Mouse (Mus musculus): ENCODE data around the gene Ppp6c. TPM values are rescaled to one million over a fixed set of nuclear protein-coding genes. Genes with fewer than 3 reads are reported as not detected.

Gene Ppp6c
- polyA plus RNA-seq, 1 experiment from 2014 or later: 70.7 TPM

DNA sequence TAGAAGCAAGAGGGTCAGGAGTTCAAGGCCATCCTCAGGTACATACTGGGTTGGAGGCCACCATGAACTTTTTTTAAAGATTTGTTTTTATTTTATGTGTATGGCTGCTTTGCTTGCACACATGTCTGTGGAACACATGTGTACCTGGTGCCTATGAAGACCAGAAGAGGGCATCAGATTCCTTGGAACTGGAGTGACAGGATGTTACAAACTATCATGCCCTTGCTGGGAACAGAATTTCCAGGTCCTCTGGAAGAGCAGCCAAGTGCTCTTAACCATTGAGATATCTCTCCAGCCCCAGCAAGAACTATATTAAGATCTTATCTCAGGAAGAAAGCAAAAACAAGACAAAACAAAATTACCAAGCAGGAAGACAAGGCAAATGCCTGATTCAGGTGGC is 1.6 kb downstream of the Ppp6c start:
- ATAC-seq (no peak), DNase-seq (ENCODE audit: low spot score) (peak; percentile 13)
- H3K27ac ChIP-seq (ENCODE audit: low read length): no peak overlapping the region
- H3K27me3 ChIP-seq (replicated peaks; ENCODE audit: insufficient read depth, low read length): no peaks in the 10 kb centered on the region
- no peaks in the 10 kb centered on the region for H3K36me3 ChIP-seq (ENCODE audit: insufficient read depth, low read length)
- H3K4me2 ChIP-seq (replicated peaks; ENCODE audit: low read depth, low read length): peak overlapping the region; percentile 52; the same call in 1 of the 2 replicates
- no peak overlapping the region; the same call in 1 of the 2 replicates for H3K9ac ChIP-seq (replicated peaks; ENCODE audit: low read depth)
- peak; percentile 40 for TF ChIP-seq CTCF (IDR thresholded peaks at IDR 0.05)
- no peak for TF ChIP-seq EP300 (IDR thresholded peaks at IDR 0.05)
- no peaks in the 10 kb centered on the region for H3K9me3 ChIP-seq (ENCODE audit: low read length)
- H3K4me3 ChIP-seq (ENCODE audit: low read depth, low read length): no peak overlapping the region; the same call in 1 of the 2 replicates
- H3K4me1 ChIP-seq (ENCODE audit: insufficient read depth, low read depth, low read length): peaks cover 3% of the 10 kb centered on the region; the same call in 1 of the 2 replicates

DNA sequence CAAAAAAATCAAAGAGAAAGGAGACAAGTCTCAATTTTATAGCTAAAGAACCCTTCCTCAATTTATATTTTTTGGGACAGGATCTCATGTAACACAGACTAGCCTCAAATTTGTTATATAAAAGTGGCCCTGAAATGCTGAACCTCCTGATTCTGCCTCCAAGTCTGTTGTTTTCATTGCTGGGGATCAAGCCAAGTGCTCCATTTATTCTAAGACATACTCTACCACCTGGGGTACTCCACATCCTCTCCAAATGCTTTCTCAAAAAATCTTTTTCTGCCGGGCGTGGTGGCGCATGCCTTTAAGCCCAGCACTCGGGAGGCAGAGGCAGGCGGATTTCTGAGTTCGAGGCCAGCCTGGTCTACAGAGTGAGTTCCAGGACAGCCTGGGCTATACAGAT is 6.2 kb downstream of the Ppp6c start:
- Histone ChIP-seq H3K4me3 (ENCODE audit: low read depth, low read length) (no peak overlapping the region), H3K4me1 (ENCODE audit: insufficient read depth, low read depth, low read length) (peaks cover 3% of the 10 kb centered on the region; the same call in 1 of the 2 replicates), H3K27ac (ENCODE audit: low read length) (no peak overlapping the region), H3K4me2 (replicated peaks; ENCODE audit: low read depth, low read length) (no peak overlapping the region), H3K9me3 (ENCODE audit: low read length) (no peaks in the 10 kb centered on the region), H3K36me3 (ENCODE audit: insufficient read depth, low read length) (no peaks in the 10 kb centered on the region), H3K9ac (replicated peaks; ENCODE audit: low read depth) (no peak overlapping the region), H3K27me3 (replicated peaks; ENCODE audit: insufficient read depth, low read length) (no peaks in the 10 kb centered on the region)
- ATAC-seq: no peak
- TF ChIP-seq CTCF (IDR thresholded peaks at IDR 0.05): no peak
- TF ChIP-seq EP300 (IDR thresholded peaks at IDR 0.05): no peak
- WGBS: 91% methylated on average over 6 of the region's 6 CpGs
- DNase-seq (ENCODE audit: low spot score): no peak

DNA sequence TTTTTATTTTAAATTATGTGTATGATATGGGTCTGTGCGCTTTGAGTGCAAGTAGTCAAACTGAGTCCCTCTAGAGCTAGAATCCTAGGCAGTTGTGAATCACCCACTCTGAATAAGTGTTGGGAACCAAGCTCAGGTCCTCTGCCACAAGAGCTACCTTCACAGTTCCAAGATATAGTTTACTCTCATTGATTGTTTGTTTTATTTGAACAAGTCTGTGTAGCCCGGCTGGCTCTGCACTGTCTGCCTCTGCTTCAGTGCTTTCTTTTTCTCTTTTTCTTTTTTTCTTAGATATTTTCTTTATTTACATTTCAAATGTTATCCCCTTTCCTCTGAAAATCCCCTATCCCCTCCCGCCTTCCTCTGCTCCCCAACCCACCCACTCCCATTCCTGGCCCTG is 7.2 kb downstream of the Ppp6c start:
- H3K36me3 ChIP-seq (ENCODE audit: insufficient read depth, low read length): no peaks in the 10 kb centered on the region
- H3K4me1 ChIP-seq (ENCODE audit: insufficient read depth, low read depth, low read length): no peaks in the 10 kb centered on the region
- H3K4me2 ChIP-seq (replicated peaks; ENCODE audit: low read depth, low read length): no peak overlapping the region
- no peak overlapping the region for H3K9ac ChIP-seq (replicated peaks; ENCODE audit: low read depth)
- ATAC-seq: no peak
- no peak for DNase-seq (ENCODE audit: low spot score)
- H3K27ac ChIP-seq (ENCODE audit: low read length): no peak overlapping the region
- WGBS: 78% methylated on average over 3 of the region's 3 CpGs
- no peak overlapping the region for H3K4me3 ChIP-seq (ENCODE audit: low read depth, low read length)
- TF ChIP-seq CTCF (IDR thresholded peaks at IDR 0.05): no peak
- no peak for TF ChIP-seq EP300 (IDR thresholded peaks at IDR 0.05)
- no peaks in the 10 kb centered on the region for H3K9me3 ChIP-seq (ENCODE audit: low read length)
- no peaks in the 10 kb centered on the region for H3K27me3 ChIP-seq (replicated peaks; ENCODE audit: insufficient read depth, low read length)

DNA sequence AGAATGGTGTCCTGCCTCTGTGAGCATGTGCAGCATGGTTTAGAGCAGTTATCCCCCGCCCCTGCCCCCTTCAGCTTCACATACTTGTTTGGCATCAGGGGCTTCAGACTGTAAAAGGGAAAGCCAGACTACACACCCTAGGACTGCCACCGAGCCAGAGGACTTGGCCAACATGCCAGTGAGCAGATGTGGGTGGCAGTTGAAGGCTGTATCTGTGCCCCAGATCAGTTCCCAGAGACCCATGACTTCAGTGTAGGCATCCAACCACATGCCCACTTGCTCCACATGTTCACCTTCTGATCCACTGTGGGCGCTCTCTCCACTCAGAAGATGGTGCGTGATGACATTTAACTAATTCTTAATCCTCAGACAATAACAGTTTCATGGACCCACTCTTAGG is 9.1 kb downstream of the Ppp6c start:
- Histone ChIP-seq H3K4me2 (replicated peaks; ENCODE audit: low read depth, low read length) (no peak overlapping the region), H3K9ac (replicated peaks; ENCODE audit: low read depth) (no peak overlapping the region), H3K4me1 (ENCODE audit: insufficient read depth, low read depth, low read length) (no peaks in the 10 kb centered on the region), H3K27ac (ENCODE audit: low read length) (no peak overlapping the region), H3K27me3 (replicated peaks; ENCODE audit: insufficient read depth, low read length) (no peaks in the 10 kb centered on the region), H3K4me3 (ENCODE audit: low read depth, low read length) (no peak overlapping the region), H3K36me3 (ENCODE audit: insufficient read depth, low read length) (no peaks in the 10 kb centered on the region), H3K9me3 (ENCODE audit: low read length) (no peaks in the 10 kb centered on the region)
- no peak for ATAC-seq
- WGBS: 97% methylated on average over 4 of the region's 4 CpGs
- no peak for DNase-seq (ENCODE audit: low spot score)
- TF ChIP-seq EP300 (IDR thresholded peaks at IDR 0.05) (no peak), CTCF (IDR thresholded peaks at IDR 0.05) (no peak)

DNA sequence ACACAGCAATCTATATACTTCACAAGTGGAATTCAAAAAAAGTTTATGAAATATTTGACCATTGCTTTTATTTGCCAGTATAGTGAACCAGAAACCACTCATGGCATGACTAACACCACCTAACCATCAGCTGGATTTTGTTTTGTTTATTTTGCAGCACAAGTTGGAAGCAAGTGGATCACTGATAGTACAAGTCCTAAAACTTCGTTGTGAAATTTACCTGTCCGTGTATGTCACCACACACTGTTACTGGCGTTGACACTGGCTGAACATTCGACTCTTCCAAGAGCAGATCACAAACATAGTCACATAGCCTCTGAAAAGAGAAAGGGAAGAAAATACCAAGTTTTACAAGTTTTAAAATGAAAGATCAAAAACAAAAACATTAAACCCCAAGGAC is 15.5 kb downstream of the Ppp6c start:
- Histone ChIP-seq H3K4me1 (ENCODE audit: insufficient read depth, low read depth, low read length) (no peaks in the 10 kb centered on the region), H3K4me2 (replicated peaks; ENCODE audit: low read depth, low read length) (no peak overlapping the region), H3K9me3 (ENCODE audit: low read length) (no peaks in the 10 kb centered on the region), H3K9ac (replicated peaks; ENCODE audit: low read depth) (no peak overlapping the region), H3K4me3 (ENCODE audit: low read depth, low read length) (no peak overlapping the region), H3K27ac (ENCODE audit: low read length) (no peak overlapping the region), H3K36me3 (ENCODE audit: insufficient read depth, low read length) (0 out of 2 replicates have a peak, but pooled peaks cover 4% of the 10 kb centered on the region), H3K27me3 (replicated peaks; ENCODE audit: insufficient read depth, low read length) (no peaks in the 10 kb centered on the region)
- DNase-seq (ENCODE audit: low spot score) (no peak), ATAC-seq (no peak)
- 81% methylated on average over 4 of the region's 4 CpGs for WGBS
- TF ChIP-seq EP300 (IDR thresholded peaks at IDR 0.05): no peak
- no peak for TF ChIP-seq CTCF (IDR thresholded peaks at IDR 0.05)

DNA sequence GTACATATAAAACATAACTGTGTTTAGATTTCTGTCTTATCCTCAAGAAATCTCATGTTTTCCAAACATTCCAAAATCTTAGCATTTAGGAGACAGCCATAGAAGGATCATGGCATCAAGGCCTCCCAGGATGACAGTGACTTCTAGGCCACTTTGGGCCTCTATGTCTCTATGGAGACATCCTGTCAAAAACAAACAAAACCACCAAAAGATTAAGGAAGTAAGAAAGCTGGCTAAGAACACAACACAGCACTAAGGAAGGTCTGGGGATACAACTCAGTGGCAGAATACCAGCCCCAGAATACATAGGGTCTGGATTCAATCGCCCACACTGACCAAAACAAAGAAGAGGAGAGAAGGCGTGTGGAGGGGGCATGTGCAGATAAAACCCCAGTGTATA is 22.9 kb downstream of the Ppp6c start:
- no peaks in the 10 kb centered on the region for H3K4me1 ChIP-seq (ENCODE audit: insufficient read depth, low read depth, low read length)
- no peak for DNase-seq (ENCODE audit: low spot score)
- H3K4me3 ChIP-seq (ENCODE audit: low read depth, low read length): no peak overlapping the region
- H3K9me3 ChIP-seq (ENCODE audit: low read length): no peaks in the 10 kb centered on the region
- H3K4me2 ChIP-seq (replicated peaks; ENCODE audit: low read depth, low read length): no peak overlapping the region
- TF ChIP-seq EP300 (IDR thresholded peaks at IDR 0.05) (no peak), CTCF (IDR thresholded peaks at IDR 0.05) (no peak)
- WGBS: 94% methylated on average over 2 of the region's 2 CpGs
- no peaks in the 10 kb centered on the region for H3K27me3 ChIP-seq (replicated peaks; ENCODE audit: insufficient read depth, low read length)
- ATAC-seq: no peak
- no peak overlapping the region for H3K9ac ChIP-seq (replicated peaks; ENCODE audit: low read depth)
- H3K36me3 ChIP-seq (ENCODE audit: insufficient read depth, low read length): 0 out of 2 replicates have a peak, but pooled peaks cover 4% of the 10 kb centered on the region
- no peak overlapping the region for H3K27ac ChIP-seq (ENCODE audit: low read length)

DNA sequence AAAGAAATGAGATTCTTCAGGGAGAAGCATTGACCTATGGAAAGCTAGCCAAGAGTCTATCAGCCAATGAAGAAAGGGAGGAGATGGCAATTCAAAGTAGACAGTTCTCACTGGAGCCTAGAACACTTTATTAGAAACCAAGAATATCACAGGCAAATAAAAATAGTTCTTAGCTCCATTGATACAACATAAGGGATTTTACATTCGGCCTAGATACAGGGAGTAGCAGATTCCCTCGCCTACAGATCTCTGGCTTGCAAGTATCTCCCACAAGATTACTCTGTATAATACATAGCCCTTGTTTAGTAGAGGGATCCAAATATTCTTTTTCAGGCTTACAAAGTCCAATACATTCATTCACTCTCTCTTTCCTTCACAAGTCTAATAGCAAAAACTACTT is 31.4 kb downstream of the Ppp6c start:
- H3K27ac ChIP-seq (ENCODE audit: low read length): no peak overlapping the region
- H3K9ac ChIP-seq (replicated peaks; ENCODE audit: low read depth): no peak overlapping the region
- no peaks in the 10 kb centered on the region for H3K9me3 ChIP-seq (ENCODE audit: low read length)
- no peak for TF ChIP-seq EP300 (IDR thresholded peaks at IDR 0.05)
- TF ChIP-seq CTCF (IDR thresholded peaks at IDR 0.05): no peak
- DNase-seq (ENCODE audit: low spot score) (no peak), ATAC-seq (no peak)
- H3K27me3 ChIP-seq (replicated peaks; ENCODE audit: insufficient read depth, low read length): no peaks in the 10 kb centered on the region
- peaks cover 2% of the 10 kb centered on the region; the same call in 1 of the 2 replicates for H3K4me1 ChIP-seq (ENCODE audit: insufficient read depth, low read depth, low read length)
- H3K4me2 ChIP-seq (replicated peaks; ENCODE audit: low read depth, low read length): no peak overlapping the region
- peaks cover 6% of the 10 kb centered on the region; the same call in 1 of the 2 replicates for H3K36me3 ChIP-seq (ENCODE audit: insufficient read depth, low read length)
- no peak overlapping the region for H3K4me3 ChIP-seq (ENCODE audit: low read depth, low read length)
- 100% methylated on average over 2 of the region's 2 CpGs for WGBS
